Mouse (Mus musculus): ENCODE results near the gene Thsd4. TPM values are rescaled to one million over a fixed set of nuclear protein-coding genes. Genes with fewer than 3 reads are reported as not detected.

Gene Thsd4
- polyA plus RNA-seq, 1 experiment from 2014 or later: 5.1 TPM

DNA sequence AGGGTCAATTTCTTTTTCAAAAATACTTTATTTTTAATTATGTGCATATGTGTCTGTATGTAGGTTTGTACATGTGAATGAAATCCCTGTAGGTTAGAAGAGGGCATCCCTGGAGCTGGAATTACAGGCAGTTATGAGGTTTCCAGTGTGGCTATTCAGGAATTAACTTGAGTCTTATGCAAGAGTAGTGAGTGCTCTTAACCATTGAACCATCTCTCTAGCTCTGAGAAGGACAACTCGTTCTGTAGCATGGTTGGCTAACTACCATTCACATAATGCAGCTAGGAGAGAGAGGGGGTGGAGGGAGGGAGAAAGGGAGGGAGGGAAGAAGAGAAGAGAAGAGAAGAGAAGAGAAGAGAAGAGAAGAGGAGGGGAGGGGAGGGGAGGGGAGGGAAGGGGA is 444.1 kb downstream of the Thsd4 start:
- H3K27me3 ChIP-seq (ENCODE audit: control insufficient read depth, insufficient read depth, low read length): no peaks in the 10 kb centered on the region
- no peak overlapping the region for H3K9ac ChIP-seq (ENCODE audit: low read depth, low read length)
- 50% methylated on average over 1 of the region's 1 CpGs for WGBS
- H3K9me3 ChIP-seq (ENCODE audit: control insufficient read depth, low read length): no peaks in the 10 kb centered on the region
- no peak overlapping the region for H3K4me3 ChIP-seq (ENCODE audit: low read depth, low read length)
- H3K27ac ChIP-seq (ENCODE audit: low read depth, low read length): no peak overlapping the region
- H3K4me2 ChIP-seq (replicated peaks; ENCODE audit: low read depth, low read length): no peak overlapping the region
- no peak for ATAC-seq (ENCODE audit: low FRiP score)
- peaks cover 2% of the 10 kb centered on the region for H3K4me1 ChIP-seq (replicated peaks; ENCODE audit: control insufficient read depth, insufficient read depth, low read length)
- no peak for DNase-seq (ENCODE audit: low spot score)
- H3K36me3 ChIP-seq (ENCODE audit: control insufficient read depth, insufficient read depth, low read length): no peaks in the 10 kb centered on the region

DNA sequence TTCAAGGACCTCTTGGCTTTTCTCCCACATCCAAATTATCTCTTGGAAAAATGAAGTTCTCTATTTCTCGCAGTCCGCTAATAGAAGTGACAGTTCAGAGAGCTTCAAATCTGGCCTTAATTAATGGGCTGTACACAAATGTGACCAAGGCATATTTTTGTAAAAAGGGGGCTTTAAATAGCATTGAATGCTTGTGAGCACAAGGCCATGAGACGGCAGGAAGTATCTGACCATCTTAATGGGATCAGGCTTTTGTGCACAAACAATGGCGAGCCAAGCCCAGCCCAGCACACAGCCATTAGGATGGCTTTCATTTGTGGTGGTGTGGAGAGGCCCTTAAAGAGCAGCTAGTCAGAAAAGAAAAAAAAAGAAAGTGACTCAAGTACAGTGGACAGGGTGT is 445.4 kb downstream of the Thsd4 start:
- 40% methylated on average over 4 of the region's 4 CpGs for WGBS
- ATAC-seq (ENCODE audit: low FRiP score) (no peak), DNase-seq (ENCODE audit: low spot score) (no peak)
- H3K4me2 ChIP-seq (replicated peaks; ENCODE audit: low read depth, low read length): no peak overlapping the region
- no peaks in the 10 kb centered on the region; the same call in 1 of the 2 replicates for H3K4me1 ChIP-seq (replicated peaks; ENCODE audit: control insufficient read depth, insufficient read depth, low read length)
- H3K27me3 ChIP-seq (ENCODE audit: control insufficient read depth, insufficient read depth, low read length): no peaks in the 10 kb centered on the region
- no peak overlapping the region for H3K9ac ChIP-seq (ENCODE audit: low read depth, low read length)
- no peak overlapping the region for H3K27ac ChIP-seq (ENCODE audit: low read depth, low read length)
- no peaks in the 10 kb centered on the region for H3K36me3 ChIP-seq (ENCODE audit: control insufficient read depth, insufficient read depth, low read length)
- H3K4me3 ChIP-seq (ENCODE audit: low read depth, low read length): no peak overlapping the region
- H3K9me3 ChIP-seq (ENCODE audit: control insufficient read depth, low read length): no peaks in the 10 kb centered on the region

DNA sequence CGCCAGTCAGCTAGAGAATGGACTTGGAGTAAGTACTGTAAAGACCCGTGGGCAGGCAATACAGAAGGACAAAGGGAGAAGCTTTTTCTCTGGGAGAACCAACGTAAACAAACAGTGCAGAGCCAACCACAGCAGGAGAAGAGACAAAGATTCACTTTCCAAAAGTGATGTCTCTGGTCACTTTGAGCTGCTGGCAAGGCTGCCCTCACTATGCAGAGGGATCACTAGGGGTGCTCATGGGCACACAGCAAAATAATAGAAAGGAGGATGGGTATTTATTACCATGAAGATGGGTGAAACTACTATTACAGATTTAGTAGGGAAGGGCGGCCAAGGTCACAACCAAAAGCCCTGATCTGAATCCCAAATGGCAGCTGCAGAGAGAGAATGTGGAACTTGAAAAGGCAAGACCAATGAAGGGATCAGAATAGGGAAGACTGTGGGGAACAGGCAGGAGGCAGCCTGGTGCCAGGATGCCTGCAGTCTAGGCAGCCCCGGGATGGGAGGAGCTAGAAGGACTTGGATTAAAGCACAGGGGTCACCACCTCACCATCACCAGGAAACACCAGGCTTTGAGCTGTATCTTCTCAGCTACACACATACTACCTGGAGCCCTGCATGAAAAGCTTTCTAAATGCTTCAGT is 450.1 kb downstream of the Thsd4 start:
- DNase-seq (ENCODE audit: low spot score) (no peak), ATAC-seq (ENCODE audit: low FRiP score) (no peak)
- no peaks in the 10 kb centered on the region; the same call in 1 of the 2 replicates for H3K4me1 ChIP-seq (replicated peaks; ENCODE audit: control insufficient read depth, insufficient read depth, low read length)
- no peak overlapping the region for H3K4me3 ChIP-seq (ENCODE audit: low read depth, low read length)
- no peaks in the 10 kb centered on the region for H3K36me3 ChIP-seq (ENCODE audit: control insufficient read depth, insufficient read depth, low read length)
- H3K9me3 ChIP-seq (ENCODE audit: control insufficient read depth, low read length): no peaks in the 10 kb centered on the region
- 38% methylated on average over 5 of the region's 5 CpGs for WGBS
- H3K9ac ChIP-seq (ENCODE audit: low read depth, low read length): no peak overlapping the region
- no peaks in the 10 kb centered on the region for H3K27me3 ChIP-seq (ENCODE audit: control insufficient read depth, insufficient read depth, low read length)
- H3K27ac ChIP-seq (ENCODE audit: low read depth, low read length): no peak overlapping the region
- H3K4me2 ChIP-seq (replicated peaks; ENCODE audit: low read depth, low read length): no peak overlapping the region

DNA sequence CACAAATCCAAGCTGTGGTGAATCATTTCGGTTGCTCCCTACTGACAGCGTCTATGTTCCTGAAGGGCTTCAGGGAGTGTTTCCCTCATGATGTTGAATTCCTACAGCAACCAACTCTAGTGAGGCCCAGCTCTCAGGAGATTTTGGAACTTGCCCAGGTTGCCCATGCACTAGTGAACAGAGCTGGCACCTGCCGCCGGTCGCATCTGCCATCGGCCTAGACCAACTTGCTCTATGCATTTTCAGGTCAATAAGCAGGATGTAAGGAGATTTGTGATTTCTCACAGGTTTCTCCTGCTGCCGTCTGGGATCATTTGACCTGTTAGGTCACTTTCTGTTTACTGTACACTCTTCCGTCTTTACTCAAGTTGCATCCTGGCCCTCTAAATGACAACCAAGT is 454.6 kb downstream of the Thsd4 start:
- Histone ChIP-seq H3K4me1 (replicated peaks; ENCODE audit: control insufficient read depth, insufficient read depth, low read length) (no peaks in the 10 kb centered on the region), H3K27ac (ENCODE audit: low read depth, low read length) (no peak overlapping the region), H3K4me2 (replicated peaks; ENCODE audit: low read depth, low read length) (no peak overlapping the region), H3K9me3 (ENCODE audit: control insufficient read depth, low read length) (no peaks in the 10 kb centered on the region), H3K9ac (ENCODE audit: low read depth, low read length) (no peak overlapping the region), H3K36me3 (ENCODE audit: control insufficient read depth, insufficient read depth, low read length) (no peaks in the 10 kb centered on the region), H3K4me3 (ENCODE audit: low read depth, low read length) (no peak overlapping the region), H3K27me3 (ENCODE audit: control insufficient read depth, insufficient read depth, low read length) (no peaks in the 10 kb centered on the region)
- DNase-seq (ENCODE audit: low spot score) (no peak), ATAC-seq (ENCODE audit: low FRiP score) (no peak)
- WGBS: 90% methylated on average over 8 of the region's 8 CpGs

DNA sequence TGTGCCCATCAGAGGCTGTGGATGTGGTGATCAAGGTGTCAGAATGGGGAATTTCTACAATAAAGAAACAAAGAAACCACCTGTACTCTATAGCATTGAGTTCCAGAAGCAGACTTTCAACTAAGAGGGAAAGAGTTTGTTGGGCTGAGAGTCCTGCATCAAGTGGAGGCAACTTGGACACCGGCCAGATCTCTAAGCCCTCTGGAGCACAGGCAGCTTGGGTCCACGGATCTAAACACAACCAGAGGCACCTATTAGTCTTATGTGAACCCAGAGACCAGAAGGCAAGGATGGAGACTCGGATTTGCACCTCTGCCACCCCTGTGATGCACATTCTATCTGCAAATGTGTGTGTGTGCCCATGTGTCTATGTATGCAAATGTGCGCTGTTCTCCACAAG is 456.7 kb downstream of the Thsd4 start:
- H3K9me3 ChIP-seq (ENCODE audit: control insufficient read depth, low read length): no peaks in the 10 kb centered on the region
- no peak overlapping the region for H3K4me3 ChIP-seq (ENCODE audit: low read depth, low read length)
- no peaks in the 10 kb centered on the region for H3K4me1 ChIP-seq (replicated peaks; ENCODE audit: control insufficient read depth, insufficient read depth, low read length)
- no peak overlapping the region for H3K4me2 ChIP-seq (replicated peaks; ENCODE audit: low read depth, low read length)
- no peak overlapping the region for H3K9ac ChIP-seq (ENCODE audit: low read depth, low read length)
- ATAC-seq (ENCODE audit: low FRiP score): no peak
- H3K27me3 ChIP-seq (ENCODE audit: control insufficient read depth, insufficient read depth, low read length): no peaks in the 10 kb centered on the region
- 89% methylated on average over 4 of the region's 4 CpGs for WGBS
- no peak for DNase-seq (ENCODE audit: low spot score)
- no peaks in the 10 kb centered on the region for H3K36me3 ChIP-seq (ENCODE audit: control insufficient read depth, insufficient read depth, low read length)
- no peak overlapping the region for H3K27ac ChIP-seq (ENCODE audit: low read depth, low read length)

DNA sequence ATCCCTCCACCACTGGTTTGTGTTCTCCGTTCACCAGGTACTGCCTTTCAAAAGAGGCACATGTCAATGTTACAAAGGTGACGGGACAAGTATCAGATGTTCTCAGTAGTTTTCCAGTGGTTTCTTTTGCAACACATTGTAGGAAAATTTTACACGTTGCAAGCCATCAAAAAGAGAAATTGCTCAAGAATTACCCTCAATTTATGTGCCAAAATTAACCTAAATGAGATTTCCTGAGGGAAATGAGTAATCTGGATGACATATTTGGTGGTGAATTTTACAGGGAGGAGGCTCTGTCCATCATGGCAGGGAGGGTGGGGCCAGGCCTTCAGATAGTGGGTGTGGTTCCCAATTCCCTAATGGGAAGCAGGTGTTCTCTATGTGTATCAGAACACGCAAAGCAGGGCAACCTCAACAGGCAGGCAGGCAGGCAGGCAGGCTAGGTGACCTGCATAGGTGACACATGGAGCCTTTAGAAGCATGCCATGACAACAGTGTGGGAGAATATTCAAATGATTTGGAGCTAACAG is 458.6 kb downstream of the Thsd4 start:
- H3K4me3 ChIP-seq (ENCODE audit: low read depth, low read length): no peak overlapping the region
- H3K9me3 ChIP-seq (ENCODE audit: control insufficient read depth, low read length): no peaks in the 10 kb centered on the region
- H3K27me3 ChIP-seq (ENCODE audit: control insufficient read depth, insufficient read depth, low read length): no peaks in the 10 kb centered on the region
- no peak for DNase-seq (ENCODE audit: low spot score)
- H3K4me2 ChIP-seq (replicated peaks; ENCODE audit: low read depth, low read length): no peak overlapping the region
- WGBS: 88% methylated on average over 4 of the region's 4 CpGs
- H3K36me3 ChIP-seq (ENCODE audit: control insufficient read depth, insufficient read depth, low read length): no peaks in the 10 kb centered on the region
- H3K4me1 ChIP-seq (replicated peaks; ENCODE audit: control insufficient read depth, insufficient read depth, low read length): no peaks in the 10 kb centered on the region
- no peak for ATAC-seq (ENCODE audit: low FRiP score)
- H3K9ac ChIP-seq (ENCODE audit: low read depth, low read length): no peak overlapping the region
- no peak overlapping the region for H3K27ac ChIP-seq (ENCODE audit: low read depth, low read length)

DNA sequence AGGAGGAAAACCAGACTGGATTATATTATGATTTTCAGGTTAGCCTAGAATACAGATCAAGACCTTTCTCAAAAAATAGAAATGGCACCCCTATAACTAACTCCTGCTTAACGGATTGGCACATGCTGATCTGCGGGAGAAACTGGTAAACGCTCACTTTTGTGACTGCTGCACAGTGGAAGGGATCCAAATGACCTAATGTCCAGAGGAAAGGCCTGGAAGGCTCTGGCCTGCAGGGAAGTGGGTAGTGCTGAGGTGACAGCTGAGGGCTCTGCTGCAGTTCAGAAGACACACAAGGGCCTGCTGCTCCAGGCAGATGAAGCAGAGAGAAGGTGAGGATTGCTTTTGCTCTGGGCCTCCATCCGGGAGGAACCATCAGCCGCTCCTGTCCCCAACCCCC is 465.7 kb downstream of the Thsd4 start:
- H3K27ac ChIP-seq (ENCODE audit: low read depth, low read length): no peak overlapping the region
- H3K27me3 ChIP-seq (ENCODE audit: control insufficient read depth, insufficient read depth, low read length): no peaks in the 10 kb centered on the region
- DNase-seq (ENCODE audit: low spot score) (no peak), ATAC-seq (ENCODE audit: low FRiP score) (no peak)
- H3K4me1 ChIP-seq (replicated peaks; ENCODE audit: control insufficient read depth, insufficient read depth, low read length): no peaks in the 10 kb centered on the region
- no peak overlapping the region for H3K4me3 ChIP-seq (ENCODE audit: low read depth, low read length)
- no peaks in the 10 kb centered on the region for H3K36me3 ChIP-seq (ENCODE audit: control insufficient read depth, insufficient read depth, low read length)
- whole genome bisulfite sequencing: 89% methylated on average over 5 of the region's 5 CpGs
- no peaks in the 10 kb centered on the region for H3K9me3 ChIP-seq (ENCODE audit: control insufficient read depth, low read length)
- H3K4me2 ChIP-seq (replicated peaks; ENCODE audit: low read depth, low read length): no peak overlapping the region
- no peak overlapping the region for H3K9ac ChIP-seq (ENCODE audit: low read depth, low read length)

DNA sequence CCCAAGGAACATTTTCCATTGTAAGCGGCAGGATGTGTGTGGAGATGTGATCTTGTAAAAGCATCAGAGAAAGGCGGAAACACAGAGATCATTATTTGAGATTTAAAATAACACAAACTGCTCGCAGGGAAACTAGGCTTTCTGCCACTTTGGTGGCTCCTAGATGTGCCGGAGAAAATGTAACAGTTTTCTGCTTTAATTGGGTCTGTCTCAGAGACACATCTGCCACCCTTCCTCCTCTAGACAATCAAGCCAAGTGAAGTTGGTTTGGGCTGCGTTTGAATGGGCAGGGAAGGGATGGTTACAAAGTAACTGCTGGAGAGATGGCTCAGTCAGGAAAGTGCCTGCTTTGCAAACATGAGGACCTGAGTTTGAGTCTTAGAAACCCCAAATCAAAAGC is 466.9 kb downstream of the Thsd4 start:
- Histone ChIP-seq H3K27ac (ENCODE audit: low read depth, low read length) (no peak overlapping the region), H3K9ac (ENCODE audit: low read depth, low read length) (no peak overlapping the region), H3K4me1 (replicated peaks; ENCODE audit: control insufficient read depth, insufficient read depth, low read length) (no peaks in the 10 kb centered on the region), H3K27me3 (ENCODE audit: control insufficient read depth, insufficient read depth, low read length) (no peaks in the 10 kb centered on the region), H3K9me3 (ENCODE audit: control insufficient read depth, low read length) (no peaks in the 10 kb centered on the region), H3K4me2 (replicated peaks; ENCODE audit: low read depth, low read length) (no peak overlapping the region), H3K36me3 (ENCODE audit: control insufficient read depth, insufficient read depth, low read length) (no peaks in the 10 kb centered on the region), H3K4me3 (ENCODE audit: low read depth, low read length) (no peak overlapping the region)
- DNase-seq (ENCODE audit: low spot score) (no peak), ATAC-seq (ENCODE audit: low FRiP score) (no peak)
- WGBS: 76% methylated on average over 5 of the region's 5 CpGs

DNA sequence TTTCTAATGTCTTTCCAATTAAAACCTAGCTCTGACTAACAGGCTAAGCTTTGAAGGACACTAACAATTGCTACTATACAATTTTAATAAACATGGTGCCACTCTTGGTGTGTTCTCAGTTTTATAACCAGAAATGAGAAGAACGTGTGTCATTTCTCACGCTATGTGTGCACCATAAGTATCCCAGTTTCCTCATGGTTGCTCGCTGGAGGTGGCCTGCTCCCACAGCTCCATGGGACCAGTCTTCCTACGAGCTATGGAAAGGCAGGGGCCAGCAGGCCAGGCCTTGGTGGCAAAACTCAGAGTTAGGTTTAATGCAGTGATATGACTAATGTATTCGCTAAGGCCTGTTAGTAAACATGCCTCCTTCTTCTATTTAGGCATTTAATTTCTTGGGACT is 468.7 kb downstream of the Thsd4 start:
- 88% methylated on average over 5 of the region's 5 CpGs for WGBS
- H3K4me2 ChIP-seq (replicated peaks; ENCODE audit: low read depth, low read length): no peak overlapping the region
- H3K4me3 ChIP-seq (ENCODE audit: low read depth, low read length): no peak overlapping the region
- no peaks in the 10 kb centered on the region for H3K36me3 ChIP-seq (ENCODE audit: control insufficient read depth, insufficient read depth, low read length)
- DNase-seq (ENCODE audit: low spot score) (no peak), ATAC-seq (ENCODE audit: low FRiP score) (no peak)
- H3K9ac ChIP-seq (ENCODE audit: low read depth, low read length): no peak overlapping the region
- H3K27me3 ChIP-seq (ENCODE audit: control insufficient read depth, insufficient read depth, low read length): no peaks in the 10 kb centered on the region
- no peaks in the 10 kb centered on the region for H3K9me3 ChIP-seq (ENCODE audit: control insufficient read depth, low read length)
- H3K4me1 ChIP-seq (replicated peaks; ENCODE audit: control insufficient read depth, insufficient read depth, low read length): no peaks in the 10 kb centered on the region
- H3K27ac ChIP-seq (ENCODE audit: low read depth, low read length): no peak overlapping the region

Data from hindbrain, embryonic 11.5 days (tissue).